Mouse (Mus musculus) induced T-regulatory cell, adult 2 months (primary cell): ENCODE measurements at regions not wholly inside any gene's neighbourhood (a gene's known extent, or its start where the extent isn't known, plus 50 kb on each side); places are given as distances from the start of the nearest gene placed in this dataset.

ENCODE experiments used
- DNase-seq: peaks from one replicate; pipeline ENCODE4 v3.0.0-alpha.2; 2012; ENCODE audit warnings: low read depth

GRCm38 (mm10) chr11:90136307-90136706, 51.2 kb upstream of the Gm45716 start:
- no peak for DNase-seq
